13 mouse cellular contexts compared by ENCODE assay signal in genomic region chr4:41635906-41636305, GRCm38 (mm10). TPM values are rescaled to one million over a fixed set of nuclear protein-coding genes. Genes with fewer than 3 reads are reported as not detected.
A peak's percentile ranks its signal among the peaks of the same experiment; 100 is the strongest.
DNase-seq lines count a peak whose midpoint lies in the region; ATAC-seq and TF ChIP-seq lines count a peak whose summit lies in the region.
"Had no signal": no experiment of that assay in that cellular context is flagged by ENCODE, and none has a peak within 500 bp of the region (broad histone marks: within the 10 kb centered on the region; RNA-seq: fewer than 3 reads in every experiment).

No protein-coding gene starts in this region.

- 55% methylated on average over 2 of the region's 2 CpGs for WGBS in heart, embryonic 12.5 days
- 62% methylated on average over 2 of the region's 2 CpGs for WGBS in stomach, embryonic 16.5 days
- WGBS in stomach, postnatal 0 days = 67% methylated on average over 2 of the region's 2 CpGs
- WGBS in limb, embryonic 13.5 days = 45% methylated on average over 2 of the region's 2 CpGs

- no peak overlapping the region for H3K4me2 ChIP-seq in heart, embryonic 12.5 days
- no peak overlapping the region for H3K4me2 ChIP-seq in stomach, embryonic 16.5 days (ENCODE audit: low read depth, low read length)
- no peak overlapping the region for H3K4me2 ChIP-seq in stomach, postnatal 0 days (replicated peaks; ENCODE audit: low read depth)
- H3K4me2 ChIP-seq in limb, embryonic 13.5 days (replicated peaks) = peak overlapping the region; percentile 12

- TF ChIP-seq EP300 in stomach, postnatal 0 days (optimal IDR thresholded peaks at IDR 0.05) = no peak

- no peak for DNase-seq in heart, postnatal 25 days (ENCODE audit: low spot score)
- DNase-seq in stomach, postnatal 0 days (ENCODE audit: low spot score) = no peak
- DNase-seq in yolk sac, embryonic 10.5 days (ENCODE audit: low spot score) = peak; percentile 26
- DNase-seq in B cell, adult 2 months = no peak
- DNase-seq in right cerebral cortex, adult 2 months (ENCODE audit: low spot score in 2 of 2) = no peak
- DNase-seq: cerebellum, adult 9-10 months; forebrain, postnatal 0 days; liver; thymus, adult 2 months had no signal

- H3K36me3 ChIP-seq in heart, embryonic 12.5 days = no peaks in the 10 kb centered on the region
- H3K36me3 ChIP-seq in stomach, embryonic 16.5 days (ENCODE audit: control insufficient read depth, insufficient read depth, low read length) = no peaks in the 10 kb centered on the region
- no peaks in the 10 kb centered on the region for H3K36me3 ChIP-seq in stomach, postnatal 0 days (ENCODE audit: control insufficient read depth, insufficient read depth, low read length)
- H3K36me3 ChIP-seq in limb, embryonic 13.5 days = no peaks in the 10 kb centered on the region

- ATAC-seq in heart, embryonic 12.5 days (ENCODE audit: insufficient number of reproducible peaks, low FRiP score) = no peak
- no peak for ATAC-seq in stomach, embryonic 16.5 days (ENCODE audit: insufficient read depth, low FRiP score)
- ATAC-seq in stomach, postnatal 0 days (ENCODE audit: low FRiP score, low TSS enrichment) = no peak
- ATAC-seq in limb, embryonic 13.5 days (ENCODE audit: low FRiP score, low read depth) = no peak; the same call in 1 of the 2 replicates
- ATAC-seq: forebrain, postnatal 0 days had no signal

- no peak overlapping the region for H3K27ac ChIP-seq in heart, embryonic 12.5 days (ENCODE audit: poor library complexity, severe bottlenecking)
- peak overlapping the region; percentile 43; the same call in 1 of the 2 replicates for H3K27ac ChIP-seq in stomach, embryonic 16.5 days (ENCODE audit: low read length)
- H3K27ac ChIP-seq in stomach, postnatal 0 days (replicated peaks) = no peak overlapping the region
- H3K27ac ChIP-seq in limb, embryonic 13.5 days = peak overlapping the region; percentile 35; the same call in 1 of the 2 replicates

- no peaks in the 10 kb centered on the region for H3K9me3 ChIP-seq in heart, embryonic 12.5 days (replicated peaks)
- H3K9me3 ChIP-seq in stomach, embryonic 16.5 days (replicated peaks; ENCODE audit: control insufficient read depth, low read length) = no peaks in the 10 kb centered on the region
- H3K9me3 ChIP-seq in stomach, postnatal 0 days (ENCODE audit: control insufficient read depth, low read length) = no peaks in the 10 kb centered on the region
- no peaks in the 10 kb centered on the region for H3K9me3 ChIP-seq in limb, embryonic 13.5 days

- TF ChIP-seq CTCF in stomach, postnatal 0 days (IDR thresholded peaks at IDR 0.05; ENCODE audit: low read depth) = no peak

- peaks cover 14% of the 10 kb centered on the region for H3K27me3 ChIP-seq in heart, embryonic 12.5 days (replicated peaks)
- no peaks in the 10 kb centered on the region for H3K27me3 ChIP-seq in stomach, embryonic 16.5 days (ENCODE audit: control insufficient read depth, insufficient read depth, low read length)
- no peaks in the 10 kb centered on the region for H3K27me3 ChIP-seq in stomach, postnatal 0 days (ENCODE audit: control insufficient read depth, insufficient read depth, low read length)
- H3K27me3 ChIP-seq in limb, embryonic 13.5 days = peaks cover 68% of the 10 kb centered on the region

- H3K9ac ChIP-seq in heart, embryonic 12.5 days = 0 out of 2 replicates have a peak overlapping the region, but pooled peaks have one; percentile 1
- no peak overlapping the region for H3K9ac ChIP-seq in stomach, embryonic 16.5 days (ENCODE audit: low read length)
- H3K9ac ChIP-seq in stomach, postnatal 0 days (ENCODE audit: low read length) = no peak overlapping the region
- H3K9ac ChIP-seq in limb, embryonic 13.5 days = peak overlapping the region; percentile 50
- H3K9ac ChIP-seq: forebrain, postnatal 0 days had no signal

- H3K4me3 ChIP-seq in heart, embryonic 12.5 days = no peak overlapping the region
- H3K4me3 ChIP-seq in stomach, embryonic 16.5 days (replicated peaks; ENCODE audit: low read length) = no peak overlapping the region
- H3K4me3 ChIP-seq in stomach, postnatal 0 days (ENCODE audit: low read depth, low read length) = no peak overlapping the region
- H3K4me3 ChIP-seq in limb, embryonic 13.5 days = no peak overlapping the region
- H3K4me3 ChIP-seq: megakaryocyte, embryonic 14.5 days had no signal

- intact Hi-C loops in heart, postnatal 25 days (cut with DNase I) = no loop called here

- peaks cover 35% of the 10 kb centered on the region for H3K4me1 ChIP-seq in heart, embryonic 12.5 days (replicated peaks)
- peaks cover 28% of the 10 kb centered on the region; the same call in 1 of the 2 replicates for H3K4me1 ChIP-seq in stomach, embryonic 16.5 days (ENCODE audit: control insufficient read depth, insufficient read depth, low read length)
- H3K4me1 ChIP-seq in stomach, postnatal 0 days (replicated peaks; ENCODE audit: control insufficient read depth, insufficient read depth) = peaks cover 8% of the 10 kb centered on the region; the same call in 1 of the 2 replicates
- peaks cover 54% of the 10 kb centered on the region for H3K4me1 ChIP-seq in limb, embryonic 13.5 days

RNA-seq across cellular contexts. Expression of gene Enho, which starts 4.2 kb away (rescaled TPM):
- 4.4 and 4.9 TPM in 2 replicates for polyA plus RNA-seq in heart, embryonic 12.5 days (2016; fragmentation: Nextera tagmentation; extraction: Ambion mirVana)
- 1 to 10 TPM; 8.0 to 8.8 TPM for total RNA-seq in heart, postnatal 25 days (2021)
- polyA plus RNA-seq in stomach, embryonic 16.5 days (2015; fragmentation: Nextera tagmentation; extraction: Ambion mirVana) = 22.8 and 23.0 TPM in 2 replicates
- 50.5 and 55.4 TPM in 2 replicates for polyA plus RNA-seq in stomach, postnatal 0 days (2015; fragmentation: Nextera tagmentation; extraction: Ambion mirVana)
- 12.7 and 13.6 TPM in 2 replicates for polyA plus RNA-seq in limb, embryonic 13.5 days (2015; fragmentation: Nextera tagmentation; extraction: Ambion mirVana)

Comparison
In these comparisons a context has a peak if more than half of its experiments do, and no peak if none do; other contexts are left out.
1. H3K27ac ChIP-seq: peak in stomach, embryonic 16.5 days (single experiment) and limb, embryonic 13.5 days (single experiment); none in heart, embryonic 12.5 days (single experiment) and stomach, postnatal 0 days (single experiment).
2. H3K9ac ChIP-seq: peak in heart, embryonic 12.5 days (single experiment) and limb, embryonic 13.5 days (single experiment); none in stomach, embryonic 16.5 days (single experiment) and stomach, postnatal 0 days (single experiment).